Mouse (Mus musculus) ES-Bruce4 (cell line): Measurements from ENCODE around the gene Gad2. TPM values are rescaled to one million over a fixed set of nuclear protein-coding genes. Genes with fewer than 3 reads are reported as not detected.

Experiments
- H3K27ac ChIP-seq: 2 replicates; pipeline ENCODE4 v1.5.1; 2012; ENCODE audit warnings: low read length, inconsistent platforms; ENCODE audit not compliant: insufficient read depth
- H3K27me3 ChIP-seq: 2 replicates; pipeline ENCODE4 v1.6.1; 2012; ENCODE audit warnings: mild to moderate bottlenecking, low read length, inconsistent platforms; ENCODE audit not compliant: control insufficient read depth, poor library complexity, insufficient read depth, severe bottlenecking
- H3K36me3 ChIP-seq: 2 replicates; pipeline ENCODE4 v1.6.1; 2012; ENCODE audit warnings: inconsistent platforms, mild to moderate bottlenecking, low read length, moderate library complexity; ENCODE audit not compliant: control insufficient read depth, poor library complexity, insufficient read depth, severe bottlenecking
- H3K4me1 ChIP-seq: one replicate; pipeline ENCODE4 v1.8.1; 2011; ENCODE audit warnings: low read length; ENCODE audit not compliant: control insufficient read depth, insufficient read depth
- H3K4me3 ChIP-seq: 2 replicates; pipeline ENCODE4 v1.5.1; 2011; ENCODE audit warnings: low read depth, mild to moderate bottlenecking, low read length
- H3K9ac ChIP-seq: 2 replicates; pipeline ENCODE4 v1.6.1; 2012; ENCODE audit warnings: low read depth, mild to moderate bottlenecking, inconsistent platforms; ENCODE audit not compliant: poor library complexity, severe bottlenecking
- H3K9me3 ChIP-seq: replicated peaks from 2 replicates; pipeline ENCODE4 v1.6.1; 2012; ENCODE audit warnings: mild to moderate bottlenecking, low read length, inconsistent platforms; ENCODE audit not compliant: control insufficient read depth, poor library complexity, insufficient read depth, severe bottlenecking
- CTCF ChIP-seq: IDR thresholded peaks from one replicate; pipeline ENCODE4 v1.8.1; 2011; ENCODE audit warnings: low read depth, low read length
- EP300 ChIP-seq: IDR thresholded peaks from 2 replicates; pipeline ENCODE4 v1.6.1; 2011; ENCODE audit warnings: low read depth, low read length; ENCODE audit not compliant: insufficient read depth
- POLR2A ChIP-seq: IDR thresholded peaks from one replicate; pipeline ENCODE4 v1.8.1; 2011; ENCODE audit warnings: low read length; ENCODE audit not compliant: insufficient read depth
- polyA plus RNA-seq: library from polyadenylated mRNA; stranded (reverse); fragments of >200 nt; gene quantifications from 2 replicates; pipeline ENCODE4 v1.2.4, GENCODE M21; 2011; ENCODE audit warnings: low read depth; ENCODE audit not compliant: missing spikeins, insufficient read depth, insufficient read length

The Gad2 gene
- polyA plus RNA-seq, 1 experiment, result 0.24 TPM

DNA sequence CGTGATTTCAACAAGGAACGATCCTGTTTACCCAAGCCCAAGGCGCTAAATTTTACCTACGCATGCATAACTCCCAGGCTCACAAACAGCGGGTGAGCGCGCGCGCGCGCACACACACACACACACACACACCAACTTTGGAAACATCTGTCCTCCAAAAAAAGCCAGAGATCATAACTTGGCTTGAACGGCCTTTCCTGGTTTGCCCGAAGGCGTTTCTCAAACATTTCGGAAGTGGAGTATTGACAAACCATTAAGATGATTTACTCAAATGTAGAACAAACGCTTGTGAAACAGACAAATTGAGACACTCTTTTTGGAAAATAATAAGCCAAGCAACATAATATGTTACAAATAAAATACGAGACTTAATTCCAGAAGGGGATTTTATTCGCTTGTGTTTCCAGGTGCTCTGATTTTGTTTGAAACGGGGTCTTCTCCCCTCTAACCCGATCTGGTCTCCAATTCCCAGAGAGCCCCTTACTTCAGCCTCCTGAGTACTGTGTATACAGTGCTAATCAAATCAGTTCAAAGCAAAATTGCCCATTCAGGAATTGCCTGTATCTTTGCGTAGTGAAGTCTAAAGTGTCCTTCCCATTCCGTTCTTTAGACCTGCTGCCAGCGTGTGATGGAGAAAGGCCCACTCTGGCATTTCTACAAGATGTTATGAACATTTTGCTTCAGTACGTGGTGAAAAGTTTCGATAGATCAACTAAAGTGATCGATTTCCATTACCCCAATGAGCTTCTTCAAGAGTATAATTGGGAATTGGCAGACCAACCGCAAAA, 2.4 kb downstream of the Gad2 start:
- no peak overlapping the region for H3K27ac ChIP-seq
- H3K9me3 ChIP-seq, result no peaks in the 10 kb centered on the region
- H3K36me3 ChIP-seq, result no peaks in the 10 kb centered on the region
- peaks cover 2% of the 10 kb centered on the region for H3K4me1 ChIP-seq
- H3K4me3 ChIP-seq, result no peak overlapping the region
- TF ChIP-seq CTCF, result no peak
- TF ChIP-seq POLR2A, result no peak
- no peak for TF ChIP-seq EP300
- no peak overlapping the region for H3K9ac ChIP-seq
- peaks cover 29% of the 10 kb centered on the region for H3K27me3 ChIP-seq

DNA sequence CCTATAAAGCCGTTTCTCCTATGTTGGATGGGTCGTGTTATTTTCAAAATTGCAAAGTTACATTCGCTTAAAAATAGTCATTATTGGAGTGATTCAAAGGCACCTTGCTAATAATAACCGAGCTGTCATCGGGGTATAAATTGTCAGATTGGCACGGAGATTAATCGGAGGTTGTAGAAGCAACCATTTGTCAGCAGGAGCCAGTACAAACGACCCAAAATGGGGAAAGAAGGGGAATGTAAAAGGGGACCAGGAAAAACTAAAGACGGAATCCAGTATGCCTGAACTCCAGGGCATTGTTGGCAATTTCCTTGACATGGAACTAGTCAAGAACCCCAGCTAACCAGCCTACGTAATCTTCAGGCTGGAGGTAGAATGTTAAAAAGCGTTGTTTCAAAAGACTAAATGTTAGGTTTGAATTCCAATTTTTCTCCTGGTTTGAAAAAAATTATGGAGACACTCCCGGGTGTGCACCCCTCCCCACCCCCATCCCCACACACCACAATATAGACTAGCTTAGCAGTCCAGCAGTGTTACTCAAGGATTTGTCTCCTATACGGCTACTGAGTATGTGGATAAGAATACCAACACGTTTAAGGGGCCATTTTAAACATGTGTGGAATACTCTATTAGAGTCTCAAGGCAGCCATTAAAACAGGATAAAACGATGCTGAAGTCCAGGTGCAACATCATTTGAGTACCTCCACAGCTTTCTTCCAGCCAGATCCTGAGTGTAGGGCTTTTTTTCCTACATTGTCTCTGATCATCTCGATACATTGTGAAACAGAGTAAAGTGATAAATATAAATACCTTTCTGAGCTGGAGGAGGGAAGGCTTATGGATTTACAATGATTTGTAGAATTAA, 3.3 kb downstream of the Gad2 start:
- H3K36me3 ChIP-seq, result no peaks in the 10 kb centered on the region
- TF ChIP-seq POLR2A (no peak), CTCF (no peak), EP300 (no peak)

DNA sequence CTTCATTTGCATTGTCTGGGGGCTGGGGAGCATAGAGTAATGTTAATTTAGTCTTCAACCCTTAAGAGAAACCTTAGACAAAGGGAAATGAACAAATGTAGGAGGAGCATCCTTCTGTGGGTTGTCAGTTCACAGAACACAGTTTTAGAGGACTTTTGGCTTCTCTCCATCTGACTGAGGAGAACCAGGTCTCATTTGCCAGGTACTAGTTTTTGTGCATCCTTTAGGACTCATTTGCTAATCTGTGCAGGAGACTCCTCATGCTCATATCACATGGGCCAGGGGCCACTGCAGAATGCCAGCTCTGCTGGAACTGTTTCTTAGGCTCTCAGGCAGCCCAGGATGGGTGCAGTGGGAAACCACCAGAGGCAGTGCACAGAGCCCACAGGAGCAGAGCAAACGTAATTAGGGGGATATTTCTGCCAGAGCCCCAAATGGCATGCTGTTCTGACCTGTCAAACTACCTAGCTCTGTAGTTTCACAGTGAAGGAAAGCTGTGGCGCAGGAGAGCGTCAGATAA, 5.2 kb downstream of the Gad2 start:
- Histone ChIP-seq H3K9me3 (no peaks in the 10 kb centered on the region), H3K4me3 (no peak overlapping the region), H3K4me1 (no peaks in the 10 kb centered on the region), H3K27me3 (peaks cover 21% of the 10 kb centered on the region), H3K27ac (no peak overlapping the region), H3K9ac (no peak overlapping the region), H3K36me3 (no peaks in the 10 kb centered on the region)
- TF ChIP-seq CTCF, result no peak
- no peak for TF ChIP-seq POLR2A
- TF ChIP-seq EP300, result no peak

More for the DNA sequence above, 3.3 kb downstream of the Gad2 start:
- H3K27me3 ChIP-seq, result peaks cover 29% of the 10 kb centered on the region
- peaks cover 2% of the 10 kb centered on the region for H3K4me1 ChIP-seq
- H3K4me3 ChIP-seq, result no peak overlapping the region
- H3K27ac ChIP-seq, result no peak overlapping the region
- H3K9me3 ChIP-seq, result no peaks in the 10 kb centered on the region
- H3K9ac ChIP-seq, result no peak overlapping the region

DNA sequence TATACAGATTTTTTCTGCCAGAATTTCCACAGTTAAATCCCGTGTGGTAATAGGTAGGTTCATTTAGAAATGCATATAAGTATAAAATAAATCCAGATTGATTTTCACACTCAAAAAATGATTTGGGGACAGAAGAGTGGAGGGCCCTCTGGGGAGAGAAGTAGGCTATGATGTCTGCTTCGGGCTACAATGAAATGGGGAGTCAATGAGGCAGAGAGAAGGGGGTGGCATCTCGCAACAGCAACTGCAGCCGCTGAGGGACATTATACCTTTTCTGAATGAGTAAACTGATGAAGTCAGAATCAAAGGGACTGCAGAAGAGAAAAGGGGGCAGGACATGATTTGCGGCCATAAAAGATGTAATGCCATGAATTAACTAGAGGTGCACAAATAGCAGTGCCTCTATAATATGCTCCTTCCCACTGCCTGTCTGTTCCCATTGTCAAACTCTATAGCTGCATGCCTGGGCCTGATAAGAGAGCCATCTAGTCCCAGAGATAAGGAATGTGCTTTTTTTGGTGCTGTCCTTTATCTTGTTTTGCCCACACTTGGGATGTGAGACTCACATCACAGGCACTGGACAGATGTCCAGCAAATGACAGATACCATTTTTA, 5.9 kb downstream of the Gad2 start:
- Histone ChIP-seq H3K36me3 (no peaks in the 10 kb centered on the region), H3K9ac (no peak overlapping the region), H3K27me3 (peaks cover 18% of the 10 kb centered on the region), H3K4me3 (no peak overlapping the region), H3K9me3 (no peaks in the 10 kb centered on the region), H3K27ac (no peak overlapping the region), H3K4me1 (no peaks in the 10 kb centered on the region)
- TF ChIP-seq EP300 (no peak), POLR2A (no peak), CTCF (no peak)

DNA sequence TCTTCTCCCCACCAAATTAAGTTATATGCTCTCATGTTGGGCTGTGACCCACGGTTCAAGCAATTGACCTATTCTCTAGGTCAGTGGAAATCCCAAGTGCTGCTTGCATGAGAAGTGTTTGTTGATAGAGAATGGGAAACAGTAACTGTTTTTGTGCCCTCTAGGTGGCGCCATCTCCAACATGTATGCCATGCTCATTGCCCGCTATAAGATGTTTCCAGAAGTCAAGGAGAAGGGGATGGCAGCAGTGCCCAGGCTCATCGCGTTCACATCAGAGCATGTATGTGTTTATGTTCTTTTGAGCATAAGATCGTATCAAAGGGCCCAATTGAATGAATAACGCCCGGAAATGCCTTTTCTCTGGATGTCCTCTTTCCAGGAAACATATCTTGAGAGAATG, 12.8 kb downstream of the Gad2 start:
- H3K27me3 ChIP-seq, result peaks cover 2% of the 10 kb centered on the region; the same call in 1 of the 2 replicates
- peak; percentile 39 for TF ChIP-seq CTCF
- no peak for TF ChIP-seq POLR2A
- no peak for TF ChIP-seq EP300
- H3K9ac ChIP-seq, result no peak overlapping the region
- no peak overlapping the region for H3K27ac ChIP-seq
- no peaks in the 10 kb centered on the region for H3K4me1 ChIP-seq
- no peaks in the 10 kb centered on the region for H3K9me3 ChIP-seq
- H3K36me3 ChIP-seq, result no peaks in the 10 kb centered on the region
- no peak overlapping the region for H3K4me3 ChIP-seq
